Mouse (Mus musculus) layer of hippocampus, adult 8-10 months (tissue): ENCODE data around the gene Dnajc22. TPM values are rescaled to one million over a fixed set of nuclear protein-coding genes. Genes with fewer than 3 reads are reported as not detected.
A peak's percentile ranks its signal among the peaks of the same experiment; 100 is the strongest.

Experiments used
- DNase-seq, 2 experiments: peaks; one replicate each; pipeline ENCODE4 v3.0.0; 2022; ENCODE audit warnings: low spot score in 2 of 2
- total RNA-seq, 4 experiments: library from RNA; stranded (reverse); gene quantifications; 2 replicates each; pipeline ENCODE4 v1.2.4; 2022

Dnajc22 gene
- total RNA-seq, 4 experiments from 2014 or later, result 0.31 to 0.39 (median 0.34) TPM; not detected in 1

- no peak for DNase-seq
Observed at GRCm38 (mm10) chr15:99085997-99086396, 7.0 kb upstream of the Dnajc22 start.

- DNase-seq, result no peak
Observed at GRCm38 (mm10) chr15:99087253-99088075, 5.5 kb upstream of the Dnajc22 start, which contains the start of gene C1ql4. Gene C1ql4 (minus strand): TSS chr15:99087817.

GRCm38 (mm10) chr15:99088292-99088691 is 4.7 kb upstream of the Dnajc22 start:
- DNase-seq, result peak in 1 of 2 experiments; percentile 25

GRCm38 (mm10) chr15:99089069-99089468 is 3.9 kb upstream of the Dnajc22 start:
- DNase-seq, result no peak

GRCm38 (mm10) chr15:99093291-99094258 is 605 bp downstream of the Dnajc22 start:
- DNase-seq, result no peak

- DNase-seq, result no peak
Observed at GRCm38 (mm10) chr15:99094631-99095270, 1.8 kb downstream of the Dnajc22 start.

- no peak for DNase-seq
Observed at GRCm38 (mm10) chr15:99095356-99095755, 2.4 kb downstream of the Dnajc22 start.

- no peak for DNase-seq
Observed at GRCm38 (mm10) chr15:99096061-99096793, 3.3 kb downstream of the Dnajc22 start.

- no peak for DNase-seq
Observed at GRCm38 (mm10) chr15:99096831-99097500, 4.0 kb downstream of the Dnajc22 start.

- no peak for DNase-seq
Observed at GRCm38 (mm10) chr15:99097840-99098492, 5.0 kb downstream of the Dnajc22 start.

GRCm38 (mm10) chr15:99098493-99098861 is 5.5 kb downstream of the Dnajc22 start:
- DNase-seq, result no peak

- DNase-seq, result no peak
Observed at GRCm38 (mm10) chr15:99099139-99099556, 6.2 kb downstream of the Dnajc22 start.

- no peak for DNase-seq
Observed at GRCm38 (mm10) chr15:99099984-99100383, 7.0 kb downstream of the Dnajc22 start.

- DNase-seq, result no peak
Observed at GRCm38 (mm10) chr15:99105238-99105637, 12.3 kb downstream of the Dnajc22 start.

GRCm38 (mm10) chr15:99107866-99108265 is 14.9 kb downstream of the Dnajc22 start:
- no peak for DNase-seq

GRCm38 (mm10) chr15:99111139-99111538 is 18.2 kb downstream of the Dnajc22 start:
- no peak for DNase-seq

GRCm38 (mm10) chr15:99111809-99112208 is 18.8 kb downstream of the Dnajc22 start:
- no peak for DNase-seq

- DNase-seq, result no peak
Observed at GRCm38 (mm10) chr15:99112843-99113395, 19.9 kb downstream of the Dnajc22 start.

- DNase-seq, result no peak
Observed at GRCm38 (mm10) chr15:99113396-99113975, 20.5 kb downstream of the Dnajc22 start.
